Mouse (Mus musculus): ENCODE results near the gene Klhl22. TPM values are rescaled to one million over a fixed set of nuclear protein-coding genes. Genes with fewer than 3 reads are reported as not detected.

The Klhl22 gene
- total and polyA plus RNA-seq, 2 experiments from 2014 or later, result 80.5 to 176 TPM

DNA sequence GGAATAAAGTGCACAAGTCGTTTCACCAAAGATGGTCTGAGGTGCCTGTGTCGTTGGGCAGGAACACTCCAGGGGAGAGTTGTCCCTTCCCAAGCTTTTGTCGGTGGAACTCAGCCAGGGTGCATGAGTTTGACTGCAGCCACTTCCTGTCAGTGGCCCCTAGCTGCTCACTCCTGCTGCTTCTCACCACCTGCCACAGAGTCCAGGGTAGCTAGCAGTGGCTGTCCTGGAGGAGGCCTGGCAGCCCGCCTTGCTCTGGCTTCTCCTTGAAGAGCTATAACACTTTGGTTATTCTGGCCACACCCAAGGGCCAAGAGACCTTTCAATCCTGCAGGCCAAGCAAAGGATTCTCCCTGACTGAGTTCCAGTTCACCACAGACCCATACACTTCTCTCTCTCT lies 23.3 kb upstream of the Klhl22 start:
- WGBS, result 54% methylated on average over 4 of the region's 4 CpGs
- Histone ChIP-seq H3K4me1 (ENCODE audit: insufficient read depth, low read length) (no peaks in the 10 kb centered on the region), H3K36me3 (ENCODE audit: insufficient read depth, low read length) (no peaks in the 10 kb centered on the region), H3K4me3 (ENCODE audit: low read length) (no peak overlapping the region), H3K27me3 (ENCODE audit: insufficient read depth, low read length) (no peaks in the 10 kb centered on the region), H3K27ac (no peak overlapping the region), H3K9me3 (ENCODE audit: low read length) (no peaks in the 10 kb centered on the region), H3K9ac (replicated peaks; ENCODE audit: low read length) (no peak overlapping the region), H3K4me2 (ENCODE audit: low read depth, low read length) (no peak overlapping the region)
- DNase-seq (ENCODE audit: low spot score), result no peak
- no peak for TF ChIP-seq CTCF (IDR thresholded peaks at IDR 0.05; ENCODE audit: low read depth)
- no peak for ATAC-seq

DNA sequence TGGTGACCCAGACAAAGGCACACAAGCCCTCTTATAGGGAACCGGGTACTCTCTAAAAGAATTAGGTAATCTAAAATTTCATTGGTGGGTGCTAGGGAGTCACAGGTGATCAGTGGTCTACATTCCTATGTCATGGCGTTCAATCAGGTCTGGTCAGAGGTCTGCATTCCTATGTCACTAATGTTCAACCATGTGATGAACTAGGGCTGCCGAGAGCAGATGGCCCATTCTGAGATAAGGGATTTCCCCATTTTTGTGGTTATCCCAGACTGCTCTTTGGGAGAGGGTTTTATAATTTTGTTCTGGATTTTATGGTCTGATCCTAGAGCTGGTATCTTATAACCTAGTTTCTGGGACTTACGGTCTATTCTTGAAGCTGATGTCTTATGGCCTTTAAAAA lies 19.3 kb upstream of the Klhl22 start:
- TF ChIP-seq CTCF (IDR thresholded peaks at IDR 0.05; ENCODE audit: low read depth), result no peak
- Histone ChIP-seq H3K36me3 (ENCODE audit: insufficient read depth, low read length) (no peaks in the 10 kb centered on the region), H3K4me1 (ENCODE audit: insufficient read depth, low read length) (no peaks in the 10 kb centered on the region), H3K27ac (no peak overlapping the region), H3K4me2 (ENCODE audit: low read depth, low read length) (no peak overlapping the region), H3K9me3 (ENCODE audit: low read length) (no peaks in the 10 kb centered on the region), H3K4me3 (ENCODE audit: low read length) (no peak overlapping the region), H3K27me3 (ENCODE audit: insufficient read depth, low read length) (no peaks in the 10 kb centered on the region), H3K9ac (replicated peaks; ENCODE audit: low read length) (no peak overlapping the region)
- ATAC-seq (no peak), DNase-seq (ENCODE audit: low spot score) (no peak)
- 90% methylated on average over 4 of the region's 4 CpGs for WGBS

DNA sequence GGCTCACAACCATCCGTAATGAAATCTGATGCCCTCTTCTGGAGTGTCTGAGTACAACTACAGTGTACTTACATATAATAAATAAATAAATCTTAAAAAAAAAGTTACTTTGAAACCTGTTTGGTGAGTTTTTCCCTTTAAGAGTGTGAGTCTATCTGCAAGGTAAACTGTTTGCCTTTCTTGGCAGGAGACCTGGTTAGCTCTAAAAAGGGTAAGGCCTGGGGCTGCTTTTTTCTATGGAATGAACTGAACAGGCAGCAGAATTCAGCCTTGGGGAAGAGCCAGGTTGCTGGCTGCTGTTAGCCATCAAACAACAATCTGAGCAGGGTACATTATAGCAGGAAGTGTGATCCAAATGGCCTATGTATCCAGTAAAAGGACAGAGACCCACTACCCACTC lies 16.6 kb upstream of the Klhl22 start:
- no peaks in the 10 kb centered on the region for H3K9me3 ChIP-seq (ENCODE audit: low read length)
- H3K27ac ChIP-seq, result no peak overlapping the region
- TF ChIP-seq CTCF (IDR thresholded peaks at IDR 0.05; ENCODE audit: low read depth), result no peak
- 74% methylated on average over 1 of the region's 1 CpGs for WGBS
- H3K9ac ChIP-seq (replicated peaks; ENCODE audit: low read length), result no peak overlapping the region
- H3K4me2 ChIP-seq (ENCODE audit: low read depth, low read length), result no peak overlapping the region
- no peaks in the 10 kb centered on the region for H3K36me3 ChIP-seq (ENCODE audit: insufficient read depth, low read length)
- H3K4me3 ChIP-seq (ENCODE audit: low read length), result no peak overlapping the region
- no peak for DNase-seq (ENCODE audit: low spot score)
- ATAC-seq, result no peak
- no peaks in the 10 kb centered on the region for H3K4me1 ChIP-seq (ENCODE audit: insufficient read depth, low read length)
- H3K27me3 ChIP-seq (ENCODE audit: insufficient read depth, low read length), result no peaks in the 10 kb centered on the region

DNA sequence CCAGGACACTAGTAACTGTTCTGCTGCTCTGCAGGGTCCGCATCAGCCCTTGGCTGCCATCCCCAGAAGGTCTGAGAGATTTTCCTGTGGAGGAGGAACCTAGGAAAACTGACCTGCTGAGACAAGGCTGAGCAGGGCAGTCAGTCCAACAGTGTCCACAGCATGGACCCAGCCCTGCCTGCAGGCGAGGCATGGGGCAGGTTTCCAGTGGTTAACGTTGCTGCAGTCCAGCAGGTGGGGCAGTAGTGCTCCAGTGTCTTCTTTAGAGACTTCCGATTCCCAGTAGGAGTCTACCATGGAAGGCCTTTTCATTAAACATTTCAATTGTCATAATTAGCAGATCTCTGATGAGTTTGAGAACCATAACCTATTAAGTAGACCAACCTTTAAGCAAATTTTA lies 16.1 kb upstream of the Klhl22 start:
- H3K27ac ChIP-seq, result no peak overlapping the region
- H3K4me1 ChIP-seq (ENCODE audit: insufficient read depth, low read length), result no peaks in the 10 kb centered on the region
- H3K4me2 ChIP-seq (ENCODE audit: low read depth, low read length), result no peak overlapping the region
- TF ChIP-seq CTCF (IDR thresholded peaks at IDR 0.05; ENCODE audit: low read depth), result peak; percentile 25; the same call in 1 of the 2 replicates
- H3K36me3 ChIP-seq (ENCODE audit: insufficient read depth, low read length), result no peaks in the 10 kb centered on the region
- no peak overlapping the region for H3K9ac ChIP-seq (replicated peaks; ENCODE audit: low read length)
- H3K9me3 ChIP-seq (ENCODE audit: low read length), result no peaks in the 10 kb centered on the region
- H3K4me3 ChIP-seq (ENCODE audit: low read length), result no peak overlapping the region
- H3K27me3 ChIP-seq (ENCODE audit: insufficient read depth, low read length), result no peaks in the 10 kb centered on the region
- DNase-seq (ENCODE audit: low spot score), result no peak
- 36% methylated on average over 4 of the region's 4 CpGs for WGBS
- no peak for ATAC-seq

DNA sequence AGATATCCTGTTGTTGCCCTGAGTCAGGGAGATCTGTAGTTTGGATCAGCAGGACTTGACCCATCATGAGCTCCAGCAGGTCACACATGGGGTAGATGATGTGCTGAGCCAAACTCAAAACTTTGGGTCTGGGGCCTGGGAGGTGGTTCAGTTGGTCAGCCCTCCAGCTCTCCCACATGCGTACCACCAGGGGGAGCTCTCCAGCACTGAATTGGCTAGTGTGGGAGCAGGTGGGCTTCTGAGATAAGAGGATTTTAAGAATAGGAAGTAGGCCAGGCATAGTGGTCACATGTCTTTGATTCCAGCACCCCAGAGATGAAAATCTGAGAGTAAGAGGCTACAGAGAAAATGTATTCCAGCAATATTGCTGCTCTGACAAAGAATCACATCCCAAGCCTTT lies 14.9 kb upstream of the Klhl22 start:
- DNase-seq (ENCODE audit: low spot score) (peak; percentile 54), ATAC-seq (peak; percentile 55)
- Histone ChIP-seq H3K27me3 (ENCODE audit: insufficient read depth, low read length) (no peaks in the 10 kb centered on the region), H3K4me1 (ENCODE audit: insufficient read depth, low read length) (no peaks in the 10 kb centered on the region), H3K9me3 (ENCODE audit: low read length) (no peaks in the 10 kb centered on the region), H3K4me2 (ENCODE audit: low read depth, low read length) (no peak overlapping the region), H3K9ac (replicated peaks; ENCODE audit: low read length) (no peak overlapping the region), H3K36me3 (ENCODE audit: insufficient read depth, low read length) (no peaks in the 10 kb centered on the region), H3K4me3 (ENCODE audit: low read length) (no peak overlapping the region), H3K27ac (no peak overlapping the region)
- WGBS, result 9% methylated on average over 1 of the region's 1 CpGs
- TF ChIP-seq CTCF (IDR thresholded peaks at IDR 0.05; ENCODE audit: low read depth), result peak; percentile 72

DNA sequence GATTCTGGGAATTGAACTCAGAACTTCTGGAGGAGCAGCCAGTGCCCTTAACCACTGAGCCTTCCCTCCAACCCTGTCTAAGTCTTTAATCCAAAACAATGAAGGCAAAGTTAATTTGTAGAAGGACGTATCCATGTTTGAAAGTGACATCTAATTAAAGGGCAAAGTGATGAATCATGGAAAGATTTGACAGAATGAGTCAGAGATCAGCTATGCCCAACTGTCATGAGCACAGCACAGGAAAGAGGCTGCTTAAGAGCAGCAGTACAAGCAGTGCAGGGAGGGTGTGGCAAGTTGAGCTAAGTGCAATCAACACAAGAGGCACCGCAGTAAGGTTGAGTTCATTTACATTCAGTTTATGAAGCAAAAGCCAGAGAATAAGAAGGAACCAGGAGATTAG lies 14.4 kb upstream of the Klhl22 start:
- Histone ChIP-seq H3K9ac (replicated peaks; ENCODE audit: low read length) (no peak overlapping the region), H3K36me3 (ENCODE audit: insufficient read depth, low read length) (no peaks in the 10 kb centered on the region), H3K27me3 (ENCODE audit: insufficient read depth, low read length) (no peaks in the 10 kb centered on the region), H3K9me3 (ENCODE audit: low read length) (no peaks in the 10 kb centered on the region), H3K4me3 (ENCODE audit: low read length) (no peak overlapping the region), H3K27ac (no peak overlapping the region), H3K4me1 (ENCODE audit: insufficient read depth, low read length) (no peaks in the 10 kb centered on the region), H3K4me2 (ENCODE audit: low read depth, low read length) (no peak overlapping the region)
- no peak for DNase-seq (ENCODE audit: low spot score)
- no peak for ATAC-seq
- 83% methylated on average over 2 of the region's 2 CpGs for WGBS
- no peak for TF ChIP-seq CTCF (IDR thresholded peaks at IDR 0.05; ENCODE audit: low read depth)

DNA sequence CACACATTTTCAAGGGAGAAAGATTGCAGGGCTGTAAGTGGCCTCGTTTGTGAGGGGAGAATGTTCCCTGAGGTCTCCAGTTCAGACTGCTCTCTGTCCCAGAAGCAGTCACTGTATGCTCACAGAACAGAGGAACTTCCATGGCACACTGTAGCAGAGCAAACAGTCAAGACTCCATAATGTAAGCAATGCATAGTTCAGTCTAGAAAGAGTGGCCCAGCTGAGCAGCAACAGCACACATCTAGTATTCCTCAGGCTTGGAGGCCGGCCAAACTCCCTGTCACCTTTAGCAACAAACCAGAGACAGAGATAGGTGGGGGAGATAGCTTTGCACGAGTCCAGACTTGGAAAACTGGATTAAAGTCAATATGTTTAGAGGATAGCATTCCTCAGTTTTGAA lies 6.4 kb upstream of the Klhl22 start:
- no peak for TF ChIP-seq CTCF (IDR thresholded peaks at IDR 0.05; ENCODE audit: low read depth)
- WGBS, result 33% methylated on average over 3 of the region's 3 CpGs
- no peaks in the 10 kb centered on the region for H3K4me1 ChIP-seq (ENCODE audit: insufficient read depth, low read length)
- H3K9ac ChIP-seq (replicated peaks; ENCODE audit: low read length), result no peak overlapping the region
- no peaks in the 10 kb centered on the region for H3K36me3 ChIP-seq (ENCODE audit: insufficient read depth, low read length)
- no peaks in the 10 kb centered on the region for H3K9me3 ChIP-seq (ENCODE audit: low read length)
- no peak overlapping the region for H3K4me3 ChIP-seq (ENCODE audit: low read length)
- no peak overlapping the region for H3K27ac ChIP-seq
- H3K27me3 ChIP-seq (ENCODE audit: insufficient read depth, low read length), result no peaks in the 10 kb centered on the region
- no peak for DNase-seq (ENCODE audit: low spot score)
- H3K4me2 ChIP-seq (ENCODE audit: low read depth, low read length), result no peak overlapping the region
- no peak for ATAC-seq
